Mouse (Mus musculus) neural tube, embryonic 12.5 days (tissue): ENCODE measurements around the gene Slit3. TPM values are rescaled to one million over a fixed set of nuclear protein-coding genes. Genes with fewer than 3 reads are reported as not detected.

Source experiments
- ATAC-seq: fragments of 200-750 bp; cut with Nextera tagmentation; 2 replicates; pipeline ENCODE4 v1.8.0; 2017; ENCODE audit warnings: low read depth, mild to moderate bottlenecking, moderate TSS enrichment, moderate library complexity; ENCODE audit not compliant: low FRiP score
- H3K27ac ChIP-seq: fragments of 300-500 bp; sonication (generic); 2 replicates; pipeline ENCODE4 v1.5.1; 2016
- H3K27me3 ChIP-seq: fragments of 300-500 bp; sonication (generic); replicated peaks from 2 replicates; pipeline ENCODE4 v1.6.1; 2016; ENCODE audit warnings: mild to moderate bottlenecking
- H3K36me3 ChIP-seq: fragments of 300-500 bp; sonication (generic); 2 replicates; pipeline ENCODE4 v1.6.1; 2016; ENCODE audit warnings: mild to moderate bottlenecking
- H3K4me1 ChIP-seq: fragments of 300-500 bp; sonication (generic); 2 replicates; pipeline ENCODE4 v1.6.1; 2016
- H3K4me2 ChIP-seq: fragments of 300-500 bp; sonication (generic); replicated peaks from 2 replicates; pipeline ENCODE4 v1.6.1; 2016; ENCODE audit warnings: mild to moderate bottlenecking
- H3K4me3 ChIP-seq: fragments of 300-500 bp; sonication (generic); 2 replicates; pipeline ENCODE4 v1.5.1; 2016
- H3K9ac ChIP-seq: fragments of 300-500 bp; sonication (generic); 2 replicates; pipeline ENCODE4 v1.6.1; 2016; ENCODE audit warnings: mild to moderate bottlenecking
- H3K9me3 ChIP-seq: fragments of 300-500 bp; sonication (generic); 2 replicates; pipeline ENCODE4 v1.6.1; 2016; ENCODE audit warnings: mild to moderate bottlenecking
- WGBS: fragments of 180-500 bp; shearing (Covaris S2); methylation state at CpG from one replicate; pipeline ENCODE4 v1.1.7; 2016; 5-methylcytosine and 5-hydroxymethylcytosine counted together
- polyA plus RNA-seq: library from polyadenylated mRNA; unstranded; fragments of >200 nt; fragmentation: Nextera tagmentation; extraction: Ambion mirVana; gene quantifications from 2 replicates; pipeline ENCODE4 v1.2.1, GENCODE M21; 2016

Gene Slit3
- polyA plus RNA-seq, 1 experiment from 2014 or later, result 65.0 TPM

GRCm38 (mm10) chr11:35662945-35663344 lies 541.9 kb downstream of the Slit3 start:
- 0 out of 2 replicates have a peak, but pooled peaks cover 3% of the 10 kb centered on the region for H3K4me1 ChIP-seq
- WGBS, result 90% methylated on average over 3 of the region's 3 CpGs
- no peak overlapping the region for H3K4me2 ChIP-seq
- no peak overlapping the region for H3K4me3 ChIP-seq
- no peak overlapping the region for H3K9ac ChIP-seq
- no peaks in the 10 kb centered on the region for H3K36me3 ChIP-seq
- H3K9me3 ChIP-seq, result no peaks in the 10 kb centered on the region
- no peaks in the 10 kb centered on the region for H3K27me3 ChIP-seq
- ATAC-seq, result no peak
- H3K27ac ChIP-seq, result no peak overlapping the region

- H3K36me3 ChIP-seq, result no peaks in the 10 kb centered on the region
- no peak overlapping the region for H3K4me3 ChIP-seq
- 45% methylated on average over 8 of the region's 8 CpGs for WGBS
- ATAC-seq, result no peak
- H3K9me3 ChIP-seq, result no peaks in the 10 kb centered on the region
- no peak overlapping the region for H3K9ac ChIP-seq
- H3K27ac ChIP-seq, result no peak overlapping the region
- H3K4me1 ChIP-seq, result 0 out of 2 replicates have a peak, but pooled peaks cover 3% of the 10 kb centered on the region
- H3K27me3 ChIP-seq, result no peaks in the 10 kb centered on the region
- H3K4me2 ChIP-seq, result no peak overlapping the region
These were observed 542.6 kb downstream of the Slit3 start for GRCm38 (mm10) chr11:35663661-35664060.

- Histone ChIP-seq H3K27ac (no peak overlapping the region), H3K9me3 (no peaks in the 10 kb centered on the region), H3K4me3 (no peak overlapping the region), H3K27me3 (no peaks in the 10 kb centered on the region), H3K4me1 (0 out of 2 replicates have a peak, but pooled peaks cover 3% of the 10 kb centered on the region), H3K4me2 (no peak overlapping the region), H3K9ac (no peak overlapping the region), H3K36me3 (no peaks in the 10 kb centered on the region)
- WGBS, result 59% methylated on average over 5 of the region's 5 CpGs
- ATAC-seq, result peak; percentile 31; the same call in 1 of the 2 replicates
These were observed 544.0 kb downstream of the Slit3 start for GRCm38 (mm10) chr11:35664991-35665390.

GRCm38 (mm10) chr11:35667428-35667827 lies 546.4 kb downstream of the Slit3 start:
- H3K36me3 ChIP-seq, result 0 out of 2 replicates have a peak, but pooled peaks cover 3% of the 10 kb centered on the region
- 53% methylated on average over 3 of the region's 3 CpGs for WGBS
- H3K4me1 ChIP-seq, result 0 out of 2 replicates have a peak, but pooled peaks cover 3% of the 10 kb centered on the region
- no peak overlapping the region for H3K4me3 ChIP-seq
- no peak overlapping the region for H3K9ac ChIP-seq
- H3K9me3 ChIP-seq, result no peaks in the 10 kb centered on the region
- H3K27me3 ChIP-seq, result no peaks in the 10 kb centered on the region
- no peak overlapping the region for H3K4me2 ChIP-seq
- ATAC-seq, result no peak
- no peak overlapping the region for H3K27ac ChIP-seq

GRCm38 (mm10) chr11:35668138-35668537 lies 547.1 kb downstream of the Slit3 start:
- ATAC-seq, result no peak
- Histone ChIP-seq H3K27ac (no peak overlapping the region), H3K4me1 (0 out of 2 replicates have a peak, but pooled peaks cover 3% of the 10 kb centered on the region), H3K9ac (no peak overlapping the region), H3K4me2 (no peak overlapping the region), H3K36me3 (0 out of 2 replicates have a peak, but pooled peaks cover 3% of the 10 kb centered on the region), H3K9me3 (no peaks in the 10 kb centered on the region), H3K4me3 (no peak overlapping the region), H3K27me3 (no peaks in the 10 kb centered on the region)
- WGBS, result 52% methylated on average over 3 of the region's 3 CpGs

- no peak for ATAC-seq
- no peak overlapping the region for H3K27ac ChIP-seq
- H3K36me3 ChIP-seq, result 0 out of 2 replicates have a peak, but pooled peaks cover 3% of the 10 kb centered on the region
- H3K4me1 ChIP-seq, result 0 out of 2 replicates have a peak, but pooled peaks cover 3% of the 10 kb centered on the region
- no peaks in the 10 kb centered on the region for H3K27me3 ChIP-seq
- H3K9ac ChIP-seq, result no peak overlapping the region
- 82% methylated on average over 1 of the region's 1 CpGs for WGBS
- no peak overlapping the region for H3K4me2 ChIP-seq
- no peak overlapping the region for H3K4me3 ChIP-seq
- no peaks in the 10 kb centered on the region for H3K9me3 ChIP-seq
These were observed 547.7 kb downstream of the Slit3 start for GRCm38 (mm10) chr11:35668750-35669149.

GRCm38 (mm10) chr11:35669536-35669935 lies 548.5 kb downstream of the Slit3 start:
- WGBS, result 90% methylated on average over 5 of the region's 5 CpGs
- no peak overlapping the region for H3K27ac ChIP-seq
- H3K9me3 ChIP-seq, result no peaks in the 10 kb centered on the region
- H3K27me3 ChIP-seq, result no peaks in the 10 kb centered on the region
- H3K4me2 ChIP-seq, result no peak overlapping the region
- no peak for ATAC-seq
- H3K36me3 ChIP-seq, result 0 out of 2 replicates have a peak, but pooled peaks cover 3% of the 10 kb centered on the region
- H3K4me3 ChIP-seq, result no peak overlapping the region
- H3K4me1 ChIP-seq, result no peaks in the 10 kb centered on the region
- no peak overlapping the region for H3K9ac ChIP-seq

GRCm38 (mm10) chr11:35670181-35670580 lies 549.2 kb downstream of the Slit3 start:
- Histone ChIP-seq H3K9ac (no peak overlapping the region), H3K4me3 (no peak overlapping the region), H3K4me1 (no peaks in the 10 kb centered on the region), H3K36me3 (0 out of 2 replicates have a peak, but pooled peaks cover 3% of the 10 kb centered on the region), H3K27ac (no peak overlapping the region), H3K9me3 (no peaks in the 10 kb centered on the region), H3K4me2 (no peak overlapping the region), H3K27me3 (no peaks in the 10 kb centered on the region)
- no peak for ATAC-seq
- WGBS, result 77% methylated on average over 6 of the region's 6 CpGs

GRCm38 (mm10) chr11:35670746-35671145 lies 549.7 kb downstream of the Slit3 start:
- no peak for ATAC-seq
- H3K36me3 ChIP-seq, result 0 out of 2 replicates have a peak, but pooled peaks cover 3% of the 10 kb centered on the region
- no peak overlapping the region for H3K27ac ChIP-seq
- no peak overlapping the region for H3K4me2 ChIP-seq
- H3K9me3 ChIP-seq, result no peaks in the 10 kb centered on the region
- no peak overlapping the region for H3K4me3 ChIP-seq
- no peak overlapping the region for H3K9ac ChIP-seq
- 54% methylated on average over 3 of the region's 3 CpGs for WGBS
- H3K4me1 ChIP-seq, result no peaks in the 10 kb centered on the region
- H3K27me3 ChIP-seq, result no peaks in the 10 kb centered on the region

GRCm38 (mm10) chr11:35673050-35673449 lies 552.0 kb downstream of the Slit3 start:
- Histone ChIP-seq H3K4me1 (no peaks in the 10 kb centered on the region), H3K9ac (no peak overlapping the region), H3K27me3 (no peaks in the 10 kb centered on the region), H3K4me2 (no peak overlapping the region), H3K36me3 (0 out of 2 replicates have a peak, but pooled peaks cover 3% of the 10 kb centered on the region), H3K27ac (no peak overlapping the region), H3K4me3 (no peak overlapping the region), H3K9me3 (no peaks in the 10 kb centered on the region)
- no peak for ATAC-seq
- 88% methylated on average over 7 of the region's 7 CpGs for WGBS

- H3K4me3 ChIP-seq, result no peak overlapping the region
- H3K4me1 ChIP-seq, result no peaks in the 10 kb centered on the region
- no peak overlapping the region for H3K27ac ChIP-seq
- no peak overlapping the region for H3K9ac ChIP-seq
- WGBS, result 95% methylated on average over 9 of the region's 9 CpGs
- no peak for ATAC-seq
- no peak overlapping the region for H3K4me2 ChIP-seq
- H3K27me3 ChIP-seq, result no peaks in the 10 kb centered on the region
- H3K9me3 ChIP-seq, result no peaks in the 10 kb centered on the region
- 0 out of 2 replicates have a peak, but pooled peaks cover 3% of the 10 kb centered on the region for H3K36me3 ChIP-seq
These were observed 553.2 kb downstream of the Slit3 start for GRCm38 (mm10) chr11:35674242-35674641.

- Histone ChIP-seq H3K27ac (no peak overlapping the region), H3K27me3 (no peaks in the 10 kb centered on the region), H3K4me1 (no peaks in the 10 kb centered on the region), H3K4me2 (no peak overlapping the region), H3K4me3 (no peak overlapping the region), H3K9me3 (no peaks in the 10 kb centered on the region), H3K36me3 (no peaks in the 10 kb centered on the region), H3K9ac (no peak overlapping the region)
- no peak for ATAC-seq
- WGBS, result 64% methylated on average over 4 of the region's 4 CpGs
These were observed 555.7 kb downstream of the Slit3 start for GRCm38 (mm10) chr11:35676744-35677143.

- Histone ChIP-seq H3K4me3 (no peak overlapping the region), H3K27me3 (no peaks in the 10 kb centered on the region), H3K9me3 (no peaks in the 10 kb centered on the region), H3K27ac (no peak overlapping the region), H3K9ac (no peak overlapping the region), H3K36me3 (0 out of 2 replicates have a peak, but pooled peaks cover 4% of the 10 kb centered on the region), H3K4me2 (no peak overlapping the region), H3K4me1 (no peaks in the 10 kb centered on the region)
- 86% methylated on average over 5 of the region's 5 CpGs for WGBS
- no peak for ATAC-seq
These were observed 559.0 kb downstream of the Slit3 start for GRCm38 (mm10) chr11:35679976-35680375.
